Mouse (Mus musculus) testis, adult 2 months (tissue): ENCODE measurements at regions not wholly inside any gene's neighbourhood (a gene's known extent, or its start where the extent isn't known, plus 50 kb on each side); places are given as distances from the start of the nearest gene placed in this dataset.

ENCODE experiments used
- CTCF ChIP-seq: fragments of 200-500 bp; IDR thresholded peaks from 2 replicates; pipeline ENCODE4 v1.5.1; 2012; ENCODE audit warnings: low read depth, mild to moderate bottlenecking, inconsistent platforms, low read length, moderate library complexity; ENCODE audit not compliant: control insufficient read depth, insufficient read depth, insufficient replicate concordance
- POLR2A ChIP-seq: fragments of 200-500 bp; IDR thresholded peaks from 2 replicates; pipeline ENCODE4 v1.6.1; 2012; ENCODE audit warnings: low read depth, mild to moderate bottlenecking, inconsistent platforms, low read length, moderate library complexity; ENCODE audit not compliant: control insufficient read depth

DNA sequence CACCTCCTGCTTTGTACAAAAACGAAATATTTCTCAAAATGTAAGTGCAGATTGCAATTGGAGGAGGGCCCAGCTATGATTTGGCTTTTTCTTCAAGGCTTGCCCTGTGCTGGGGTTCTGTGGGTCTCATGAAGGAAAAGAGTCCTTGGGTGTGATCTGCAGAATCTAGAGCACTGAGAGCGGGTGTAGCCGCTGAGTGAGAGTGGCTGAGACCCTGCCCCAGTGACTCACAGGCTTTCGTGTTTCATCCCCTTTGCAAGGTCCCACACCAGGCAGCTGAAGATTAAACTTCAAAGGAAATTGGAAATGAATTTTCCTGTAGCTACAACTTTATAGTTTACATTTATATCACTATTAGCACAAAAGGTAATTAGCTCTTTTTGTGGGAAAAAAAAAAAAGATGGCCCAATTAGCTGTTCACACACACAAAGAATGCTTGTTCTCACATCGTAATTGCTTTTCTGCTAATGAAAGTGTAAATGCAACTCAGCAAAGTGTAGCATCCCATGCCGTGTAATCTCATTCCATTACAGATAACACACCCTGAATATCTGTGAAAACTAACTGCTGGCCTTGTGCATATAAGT, 71.0 kb downstream of the Arrdc3 start:
- TF ChIP-seq POLR2A (no peak), CTCF (no peak)
